Mouse (Mus musculus) liver, embryonic 14.5 days (tissue): Measurements from ENCODE around the gene Wbp2.

Source experiments
- CTCF ChIP-seq: IDR thresholded peaks from 2 replicates; pipeline ENCODE4 v1.5.1; 2016; ENCODE audit warnings: antibody characterized with exemption, low read depth, control low read depth
- EP300 ChIP-seq: IDR thresholded peaks from 2 replicates; pipeline ENCODE4 v1.6.1; 2016; ENCODE audit warnings: antibody characterized with exemption, low read depth

- no peak for TF ChIP-seq CTCF
- no peak for TF ChIP-seq EP300
Measured at GRCm38 (mm10) chr11:116095573-116095972, 8.8 kb upstream of the Wbp2 start.
